Mouse (Mus musculus) lung, adult 2 months (tissue): Measurements from ENCODE around the gene Syt17. TPM values are rescaled to one million over a fixed set of nuclear protein-coding genes. Genes with fewer than 3 reads are reported as not detected.

Experiments
- DNase-seq: peaks from one replicate; pipeline ENCODE4 v3.0.0; 2022
- H3K4me1 ChIP-seq: fragments of 200-500 bp; 2 replicates; pipeline ENCODE4 v1.6.1; 2011; ENCODE audit warnings: low read length; ENCODE audit not compliant: control insufficient read depth, insufficient read depth
- H3K4me3 ChIP-seq: fragments of 200-500 bp; replicated peaks from 2 replicates; pipeline ENCODE3; 2011; ENCODE audit warnings: low read depth, mild to moderate bottlenecking, control low read depth, low read length; ENCODE audit errors: extremely low read depth
- CTCF ChIP-seq: fragments of 200-500 bp; IDR thresholded peaks from 2 replicates; pipeline ENCODE4 v1.5.1; 2011; ENCODE audit warnings: mild to moderate bottlenecking, low read length, control low read depth; ENCODE audit not compliant: insufficient read depth
- POLR2A ChIP-seq: fragments of 200-500 bp; IDR thresholded peaks from 2 replicates; pipeline ENCODE4 v1.6.1; 2011; ENCODE audit warnings: low read depth, mild to moderate bottlenecking, control low read depth, low read length, borderline replicate concordance; ENCODE audit errors: extremely low read depth
- WGBS: fragments of 180-500 bp; shearing (Covaris S2); methylation state at CpG from one replicate; pipeline ENCODE4 v1.1.7; 2018; 5-methylcytosine and 5-hydroxymethylcytosine counted together
- polyA plus RNA-seq: library from polyadenylated mRNA; depleted of rRNA; stranded (reverse); fragments of >200 nt; gene quantifications from 2 replicates; pipeline ENCODE4 v1.2.3, GENCODE M21; 2012

Gene Syt17
- polyA plus RNA-seq, 1 experiment: 5.0 TPM

DNA sequence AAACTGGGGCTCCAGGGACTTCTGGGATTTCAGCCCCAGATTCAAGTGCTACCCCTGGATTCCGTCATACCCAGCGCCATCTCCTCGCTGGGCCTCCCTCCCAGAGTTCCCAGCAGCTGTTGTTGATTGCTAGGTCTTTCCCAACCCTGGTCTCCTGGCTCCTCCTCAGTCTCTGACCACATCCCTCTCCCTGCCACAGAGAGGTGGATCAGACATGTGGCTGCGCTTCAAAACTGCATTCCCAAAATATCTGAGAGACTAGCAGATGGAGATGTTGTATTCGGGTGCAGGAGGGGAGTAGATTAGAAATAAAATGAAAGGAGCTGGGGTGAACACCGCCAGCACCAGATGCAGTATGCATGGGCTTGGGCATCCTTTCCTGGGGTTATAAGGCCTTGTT, 6.5 kb downstream of the Syt17 start:
- no peak for DNase-seq
- Histone ChIP-seq H3K4me3 (no peak overlapping the region), H3K4me1 (no peaks in the 10 kb centered on the region)
- WGBS: 73% methylated on average over 6 of the region's 6 CpGs
- TF ChIP-seq POLR2A: no peak
- TF ChIP-seq CTCF: no peak

DNA sequence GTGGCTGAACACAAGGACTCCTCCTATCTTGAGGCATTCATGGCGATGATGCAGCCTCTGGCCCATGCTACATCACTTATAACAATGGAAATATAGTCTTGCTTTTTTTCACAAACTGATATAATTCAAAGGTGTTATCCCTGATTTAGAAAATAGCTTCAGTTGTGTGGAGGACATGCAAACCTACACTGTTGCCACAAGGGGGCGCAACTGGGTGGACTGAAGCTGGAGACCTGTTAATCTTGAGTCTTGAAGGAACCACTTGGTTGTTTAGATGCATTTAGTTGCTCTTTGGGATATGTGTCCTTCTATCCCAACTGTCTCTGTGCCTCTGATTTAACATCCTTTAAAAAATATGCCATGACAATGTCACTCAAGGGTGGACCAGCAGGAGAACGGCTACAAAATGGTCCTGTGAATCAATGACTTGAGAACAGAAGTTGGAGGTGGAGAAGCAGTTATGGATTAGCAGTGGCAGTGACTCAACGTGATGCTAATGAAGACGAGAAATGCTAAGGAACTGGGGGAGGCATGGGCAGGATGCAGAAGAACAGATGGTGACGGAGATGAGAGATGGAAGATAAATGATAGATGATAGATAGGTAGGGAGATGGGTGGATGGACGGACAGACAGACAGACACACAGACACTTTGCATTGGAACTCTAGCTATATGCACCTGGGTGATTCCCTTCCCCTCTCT, 10.8 kb downstream of the Syt17 start:
- WGBS: 53% methylated on average over 7 of the region's 7 CpGs
- DNase-seq: no peak
- TF ChIP-seq CTCF (peak; percentile 74), POLR2A (no peak)
- Histone ChIP-seq H3K4me1 (no peaks in the 10 kb centered on the region), H3K4me3 (no peak overlapping the region)

DNA sequence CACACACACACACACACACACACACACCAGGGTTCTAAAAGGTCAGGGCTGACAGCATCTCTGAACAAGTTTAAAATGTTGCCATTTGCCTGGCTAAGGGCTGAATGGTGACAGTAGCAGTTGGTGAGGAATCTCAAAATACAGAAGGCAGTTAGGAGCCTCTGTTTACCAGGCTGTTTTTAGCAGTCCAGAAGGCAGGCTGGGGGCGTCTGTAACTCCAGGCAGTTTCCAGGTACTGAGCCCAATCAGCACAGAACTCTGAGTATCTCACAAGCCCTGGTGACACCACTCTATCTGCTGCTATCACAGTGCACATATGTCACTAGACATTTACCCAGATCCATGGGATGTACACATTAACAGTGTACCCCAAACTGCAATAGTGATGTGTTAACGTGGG, 19.1 kb downstream of the Syt17 start:
- Histone ChIP-seq H3K4me1 (no peaks in the 10 kb centered on the region), H3K4me3 (no peak overlapping the region)
- WGBS: 76% methylated on average over 2 of the region's 2 CpGs
- no peak for TF ChIP-seq POLR2A
- no peak for TF ChIP-seq CTCF
- DNase-seq: no peak

DNA sequence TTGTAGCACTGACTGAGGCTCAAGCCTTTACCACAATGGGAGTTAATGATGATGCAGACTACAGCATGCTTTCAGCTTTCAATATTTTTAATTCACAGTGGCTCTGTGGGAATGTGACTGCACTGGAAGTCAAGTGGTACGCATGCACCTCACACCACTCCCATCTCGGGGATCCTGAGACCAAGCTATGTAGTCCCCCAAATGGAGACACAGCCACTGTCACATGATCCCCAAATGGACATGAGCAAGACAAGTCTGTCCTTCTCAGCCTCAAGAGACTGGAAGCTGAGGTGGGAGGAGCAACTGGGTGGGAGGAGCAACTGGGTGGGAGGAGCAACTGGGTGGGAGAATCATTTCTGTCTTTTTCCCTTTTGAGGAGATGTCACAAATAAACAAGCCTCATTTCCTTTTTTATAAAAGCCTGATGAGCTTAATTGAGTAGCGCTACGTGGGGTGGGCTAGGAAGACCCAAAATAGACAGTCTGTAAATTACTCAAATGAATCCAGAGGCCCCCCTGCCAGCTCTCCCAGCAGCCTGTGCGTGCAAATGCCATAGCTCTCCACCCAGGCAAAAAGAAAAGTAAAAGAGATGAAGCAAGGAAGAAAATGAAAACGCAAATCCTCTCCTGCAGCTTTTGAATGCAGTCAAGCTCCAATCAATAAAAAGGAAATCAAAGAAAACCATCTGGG, 28.4 kb downstream of the Syt17 start:
- WGBS: 54% methylated on average over 6 of the region's 6 CpGs

DNA sequence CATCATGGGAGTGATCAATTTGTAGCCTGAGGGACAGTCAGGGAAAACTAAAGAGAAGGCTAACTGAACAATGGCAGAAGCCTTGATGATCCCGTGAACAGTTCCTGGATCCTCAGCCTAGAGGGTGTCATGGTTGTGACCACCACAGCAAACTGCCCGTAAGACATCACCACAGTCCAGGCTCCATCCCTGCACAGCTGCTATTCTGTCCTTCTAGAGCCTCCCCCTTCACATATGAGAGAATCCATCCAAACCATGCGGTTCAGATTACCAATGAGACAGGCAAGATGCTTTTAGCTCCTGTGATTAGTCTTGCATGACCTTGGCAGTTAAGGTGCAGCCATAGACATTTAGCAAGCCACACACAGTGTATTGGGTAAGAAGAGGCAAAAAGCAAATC, 33.8 kb downstream of the Syt17 start:
- TF ChIP-seq CTCF: no peak
- TF ChIP-seq POLR2A: no peak

More for the DNA sequence above, 28.4 kb downstream of the Syt17 start:
- no peak for DNase-seq
- H3K4me3 ChIP-seq: no peak overlapping the region
- H3K4me1 ChIP-seq: no peaks in the 10 kb centered on the region
- TF ChIP-seq CTCF (no peak), POLR2A (no peak)

DNA sequence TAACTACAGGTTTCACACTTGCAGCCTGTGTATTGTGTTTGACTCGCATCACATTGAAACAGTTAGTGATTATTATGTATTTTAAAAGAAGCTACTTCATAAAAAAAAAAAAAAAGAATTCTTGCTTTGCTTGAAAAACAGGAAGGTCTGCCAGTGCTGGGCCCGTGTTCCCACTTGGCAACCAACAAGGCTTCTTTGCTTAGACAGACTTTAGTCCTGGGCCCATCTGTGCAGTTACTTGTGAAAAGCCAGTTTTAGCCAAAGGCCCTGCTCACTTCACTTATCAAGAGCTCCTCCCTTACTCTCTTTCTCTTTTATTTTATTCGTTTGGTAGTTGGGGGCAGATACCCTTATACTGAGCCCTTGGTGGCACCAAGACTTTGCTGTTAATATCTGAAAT, 36.1 kb downstream of the Syt17 start:
- Histone ChIP-seq H3K4me3 (no peak overlapping the region), H3K4me1 (no peaks in the 10 kb centered on the region)
- TF ChIP-seq POLR2A: no peak
- TF ChIP-seq CTCF: no peak
- WGBS: 62% methylated on average over 3 of the region's 3 CpGs
- no peak for DNase-seq

More for the DNA sequence above, 33.8 kb downstream of the Syt17 start:
- DNase-seq: no peak
- WGBS: 90% methylated on average over 3 of the region's 3 CpGs
- Histone ChIP-seq H3K4me3 (no peak overlapping the region), H3K4me1 (no peaks in the 10 kb centered on the region)

DNA sequence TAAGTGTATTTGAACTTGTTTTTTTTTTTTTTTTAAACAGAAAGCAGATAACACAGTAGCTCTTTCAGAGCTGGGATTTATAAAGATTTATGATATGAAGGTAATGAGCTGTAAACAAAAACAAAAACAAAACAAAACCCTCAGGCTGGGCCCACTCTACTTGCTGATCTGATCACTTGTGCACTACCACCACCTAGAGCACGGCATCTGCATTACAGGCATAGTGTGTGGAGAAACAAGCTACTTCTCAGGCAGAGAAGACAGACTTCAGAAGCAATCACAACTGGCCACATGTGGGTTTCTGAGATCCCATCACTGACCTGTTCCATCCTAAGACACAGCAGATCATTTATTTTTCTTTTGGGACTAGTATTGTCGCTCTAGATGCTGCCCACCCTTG, 38.6 kb downstream of the Syt17 start:
- 36% methylated on average over 2 of the region's 2 CpGs for WGBS
- DNase-seq: no peak
- TF ChIP-seq CTCF (peak; percentile 40), POLR2A (no peak)

DNA sequence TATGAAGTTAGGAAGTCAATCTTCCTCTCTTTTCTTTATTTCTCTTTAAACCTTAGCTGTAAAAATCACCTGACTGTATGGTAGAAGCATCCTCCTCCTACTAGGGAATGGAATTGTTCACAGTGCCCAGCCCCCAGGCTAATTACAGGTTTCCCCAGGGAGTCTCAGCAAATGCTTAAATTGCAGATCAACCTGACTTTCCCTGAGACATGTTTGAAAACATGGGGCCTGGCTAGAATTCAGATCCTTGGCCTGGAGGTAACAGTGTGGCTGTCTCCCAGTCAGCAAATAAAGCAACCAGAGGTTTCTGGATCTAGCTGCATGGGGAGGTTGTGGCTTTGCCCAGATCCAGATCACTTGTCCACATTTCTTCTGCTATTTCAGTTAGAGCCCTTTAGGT, 42.8 kb downstream of the Syt17 start:
- Histone ChIP-seq H3K4me3 (no peak overlapping the region), H3K4me1 (no peaks in the 10 kb centered on the region)
- no peak for DNase-seq
- no peak for TF ChIP-seq CTCF
- TF ChIP-seq POLR2A: no peak

More for the DNA sequence above, 38.6 kb downstream of the Syt17 start:
- H3K4me1 ChIP-seq: no peaks in the 10 kb centered on the region
- no peak overlapping the region for H3K4me3 ChIP-seq

DNA sequence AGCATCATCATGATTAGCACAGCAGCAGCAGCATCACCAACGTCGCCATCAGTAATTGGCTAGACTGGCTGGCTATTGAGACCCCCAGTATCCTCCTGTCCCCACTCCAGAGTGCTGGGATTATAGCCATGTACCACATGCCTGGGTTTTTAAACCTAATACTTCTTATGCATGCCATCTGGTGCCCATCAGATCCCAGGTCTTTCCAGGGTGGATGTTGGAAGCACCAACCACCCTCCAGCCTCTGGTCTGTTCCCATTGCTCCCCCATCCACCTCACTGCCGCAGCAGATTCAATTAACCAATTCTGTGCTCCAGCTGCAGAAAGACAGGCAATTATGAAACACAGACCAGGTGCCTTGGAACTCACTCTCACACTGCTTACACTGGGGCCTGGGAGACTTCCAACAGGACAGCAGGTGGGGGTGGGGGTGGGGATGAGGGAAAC, 45.4 kb downstream of the Syt17 start:
- H3K4me3 ChIP-seq: no peak overlapping the region
- no peaks in the 10 kb centered on the region for H3K4me1 ChIP-seq
- DNase-seq: no peak
- TF ChIP-seq POLR2A (no peak), CTCF (no peak)
- 69% methylated on average over 3 of the region's 3 CpGs for WGBS

DNA sequence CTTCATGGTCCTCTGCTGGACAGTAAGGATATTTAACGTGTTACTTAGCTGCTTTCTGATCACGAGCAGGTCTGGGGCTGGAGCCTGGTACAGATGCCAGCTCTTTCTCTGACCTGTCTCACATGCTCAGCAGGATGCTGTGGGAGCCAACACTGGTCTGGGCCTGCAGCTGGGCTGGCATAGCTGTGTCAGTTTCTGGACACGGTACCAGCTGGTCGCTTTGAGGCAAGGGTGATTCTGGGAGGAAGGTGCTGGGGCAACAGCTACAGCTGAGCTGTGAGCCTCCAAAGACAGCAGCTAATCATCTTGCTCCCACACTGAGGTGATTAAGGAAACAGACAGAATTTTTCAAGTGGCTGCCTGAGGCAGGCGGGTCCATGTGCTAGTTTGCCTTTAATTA, 46.1 kb downstream of the Syt17 start:
- H3K4me3 ChIP-seq: no peak overlapping the region
- DNase-seq: no peak
- H3K4me1 ChIP-seq: no peaks in the 10 kb centered on the region
- 65% methylated on average over 5 of the region's 5 CpGs for WGBS
- TF ChIP-seq CTCF: no peak
- TF ChIP-seq POLR2A: no peak
